Mouse (Mus musculus) embryonic facial prominence, embryonic 12.5 days (tissue): ENCODE data around the gene Pcnx3. TPM values are rescaled to one million over a fixed set of nuclear protein-coding genes. Genes with fewer than 3 reads are reported as not detected.

Source experiments
- ATAC-seq: fragments of 200-750 bp; cut with Nextera tagmentation; 2 replicates; pipeline ENCODE4 v1.8.0; 2017; ENCODE audit not compliant: insufficient number of reproducible peaks, insufficient read depth, low FRiP score, low TSS enrichment
- H3K27ac ChIP-seq: fragments of 300-500 bp; sonication (generic); 2 replicates; pipeline ENCODE4 v1.5.1; 2016; ENCODE audit warnings: mild to moderate bottlenecking
- H3K27me3 ChIP-seq: fragments of 300-500 bp; sonication (generic); 2 replicates; pipeline ENCODE4 v1.6.1; 2016; ENCODE audit warnings: mild to moderate bottlenecking, moderate library complexity
- H3K36me3 ChIP-seq: fragments of 300-500 bp; sonication (generic); 2 replicates; pipeline ENCODE4 v1.6.1; 2016; ENCODE audit warnings: mild to moderate bottlenecking
- H3K4me1 ChIP-seq: fragments of 300-500 bp; sonication (generic); 2 replicates; pipeline ENCODE4 v1.6.1; 2016
- H3K4me2 ChIP-seq: fragments of 300-500 bp; sonication (generic); replicated peaks from 2 replicates; pipeline ENCODE4 v1.6.1; 2016; ENCODE audit warnings: mild to moderate bottlenecking, moderate library complexity
- H3K4me3 ChIP-seq: fragments of 300-500 bp; sonication (generic); 2 replicates; pipeline ENCODE4 v1.5.1; 2016; ENCODE audit warnings: mild to moderate bottlenecking
- H3K9ac ChIP-seq: fragments of 300-500 bp; sonication (generic); 2 replicates; pipeline ENCODE4 v1.6.1; 2016; ENCODE audit warnings: mild to moderate bottlenecking, moderate library complexity
- H3K9me3 ChIP-seq: fragments of 300-500 bp; sonication (generic); 2 replicates; pipeline ENCODE4 v1.6.1; 2016; ENCODE audit warnings: mild to moderate bottlenecking, moderate library complexity
- WGBS: fragments of 180-500 bp; shearing (Covaris S2); methylation state at CpG from one replicate; pipeline ENCODE4 v1.1.7; 2016; 5-methylcytosine and 5-hydroxymethylcytosine counted together
- polyA plus RNA-seq: library from polyadenylated mRNA; unstranded; fragments of >200 nt; fragmentation: Nextera tagmentation; extraction: Ambion mirVana; gene quantifications from 2 replicates; pipeline ENCODE4 v1.2.1, GENCODE M21; 2016

The Pcnx3 gene
- polyA plus RNA-seq, 1 experiment from 2014 or later = 33.1 TPM

DNA sequence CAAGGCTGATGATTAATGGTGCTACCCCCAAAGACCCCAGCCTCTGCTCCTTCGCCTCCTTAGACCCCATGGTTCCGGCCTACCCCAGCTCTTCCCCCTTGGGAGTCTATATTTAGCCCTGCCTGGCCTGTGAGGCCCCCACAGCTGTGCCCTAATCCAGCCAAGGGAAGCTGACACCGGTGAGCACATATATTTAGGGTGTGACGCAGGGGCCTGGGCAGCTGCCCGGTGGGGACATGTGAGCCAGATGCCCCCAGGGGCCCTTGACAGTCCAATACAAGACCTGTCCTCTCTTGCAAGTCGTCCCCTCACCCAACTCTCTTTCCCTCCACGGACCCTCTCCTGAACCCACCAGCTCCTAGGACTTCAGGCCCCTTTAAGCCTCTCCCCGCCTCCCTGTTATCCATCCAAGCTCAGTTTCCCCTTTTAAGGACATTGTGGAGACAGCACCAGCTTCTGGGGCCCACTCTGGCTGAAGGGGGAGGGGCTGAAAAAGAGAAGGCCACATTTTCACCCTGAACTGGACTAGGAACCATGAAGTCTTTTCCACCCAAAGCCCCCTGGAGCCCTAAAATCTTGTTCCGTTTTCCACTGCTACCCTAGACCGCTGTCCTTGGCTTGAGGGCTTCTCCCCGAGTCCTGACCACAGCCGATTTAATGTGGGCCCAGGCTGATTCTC is 36.5 kb upstream of the Pcnx3 start:
- Histone ChIP-seq H3K9me3 (no peaks in the 10 kb centered on the region), H3K9ac (0 out of 2 replicates have a peak overlapping the region, but pooled peaks have one; percentile 57), H3K4me1 (peaks cover 42% of the 10 kb centered on the region), H3K36me3 (peaks cover 43% of the 10 kb centered on the region), H3K4me2 (peak overlapping the region; percentile 97), H3K4me3 (peak overlapping the region; percentile 37), H3K27ac (peak overlapping the region; percentile 59; the same call in 1 of the 2 replicates), H3K27me3 (no peaks in the 10 kb centered on the region)
- 66% methylated on average over 12 of the region's 12 CpGs for WGBS
- ATAC-seq = no peak

GRCm38 (mm10) chr19:5724549-5724941 is 35.8 kb upstream of the Pcnx3 start:
- H3K4me1 ChIP-seq = peaks cover 37% of the 10 kb centered on the region
- no peaks in the 10 kb centered on the region for H3K27me3 ChIP-seq
- peaks cover 49% of the 10 kb centered on the region for H3K36me3 ChIP-seq
- H3K9ac ChIP-seq = no peak overlapping the region
- WGBS = 68% methylated on average over 7 of the region's 7 CpGs
- no peaks in the 10 kb centered on the region for H3K9me3 ChIP-seq
- peak overlapping the region; percentile 97; the same call in 1 of the 2 replicates for H3K4me2 ChIP-seq
- H3K4me3 ChIP-seq = peak overlapping the region; percentile 37; the same call in 1 of the 2 replicates
- H3K27ac ChIP-seq = 0 out of 2 replicates have a peak overlapping the region, but pooled peaks have one; percentile 5
- no peak for ATAC-seq

DNA sequence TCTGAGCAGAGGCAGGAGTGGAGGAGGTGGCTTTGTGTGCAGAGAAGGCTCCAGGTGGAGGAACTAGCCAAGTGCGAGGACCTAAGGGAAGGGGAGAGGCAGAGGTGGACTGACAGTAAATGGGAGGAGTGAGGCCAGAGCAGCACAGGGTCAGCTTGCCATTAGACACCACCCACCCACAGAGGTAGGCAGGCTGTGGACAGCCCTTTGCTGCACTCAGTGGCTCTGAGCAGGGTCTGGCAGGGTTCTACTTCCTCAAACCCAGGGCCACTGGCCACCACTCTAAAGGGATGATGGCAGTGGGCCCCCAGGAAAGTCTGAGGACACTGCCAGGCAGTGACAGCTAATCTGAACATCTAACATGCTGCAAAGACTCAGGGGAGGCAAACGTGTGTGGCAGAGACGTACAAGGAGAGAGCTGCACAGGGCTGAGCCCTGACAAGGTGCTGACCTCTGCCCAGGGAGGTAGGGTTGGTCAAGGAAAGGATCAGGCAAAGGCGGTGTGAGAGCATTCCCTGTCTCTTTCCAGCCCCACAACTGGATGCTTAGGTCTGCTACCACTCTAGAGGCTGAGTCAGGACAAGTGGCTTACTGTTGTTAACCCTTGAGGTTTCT is 35.3 kb upstream of the Pcnx3 start:
- H3K4me3 ChIP-seq = no peak overlapping the region
- WGBS = 69% methylated on average over 4 of the region's 4 CpGs
- peaks cover 54% of the 10 kb centered on the region for H3K36me3 ChIP-seq
- peak overlapping the region; percentile 8 for H3K4me2 ChIP-seq
- H3K4me1 ChIP-seq = peaks cover 37% of the 10 kb centered on the region
- no peak overlapping the region for H3K27ac ChIP-seq
- no peaks in the 10 kb centered on the region for H3K27me3 ChIP-seq
- ATAC-seq = no peak
- no peak overlapping the region for H3K9ac ChIP-seq
- H3K9me3 ChIP-seq = no peaks in the 10 kb centered on the region

DNA sequence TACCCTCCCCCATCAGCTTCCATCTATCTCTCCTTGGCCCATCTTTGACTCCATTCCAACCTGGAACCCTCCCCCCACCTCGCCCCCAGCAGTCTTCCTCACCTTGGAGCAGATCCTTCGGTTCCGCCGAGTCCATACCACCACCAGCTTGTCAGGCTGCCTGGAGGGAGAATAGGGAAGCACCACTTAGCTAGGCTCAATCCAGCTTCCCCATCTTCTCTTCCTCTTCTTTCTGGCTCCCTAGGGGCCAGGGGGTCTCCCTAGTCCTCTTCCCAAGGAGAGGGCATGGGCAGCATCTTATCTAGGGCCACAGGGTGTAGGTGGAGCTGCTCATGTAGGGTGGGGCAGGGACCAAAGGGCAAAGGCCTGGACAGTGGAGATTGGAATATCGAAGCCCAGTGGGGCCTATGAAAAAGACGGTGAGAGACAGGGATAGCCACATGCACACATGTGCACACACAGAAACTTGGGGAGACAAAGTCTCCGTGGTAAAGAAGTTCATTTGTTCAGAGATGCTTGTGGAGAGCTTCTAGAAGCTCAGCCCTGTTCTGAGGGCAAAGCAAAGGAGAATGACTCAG is 34.2 kb upstream of the Pcnx3 start:
- no peaks in the 10 kb centered on the region for H3K9me3 ChIP-seq
- no peak overlapping the region for H3K4me2 ChIP-seq
- no peak overlapping the region for H3K27ac ChIP-seq
- H3K4me1 ChIP-seq = peaks cover 28% of the 10 kb centered on the region
- no peak overlapping the region for H3K4me3 ChIP-seq
- peaks cover 63% of the 10 kb centered on the region for H3K36me3 ChIP-seq
- no peaks in the 10 kb centered on the region for H3K27me3 ChIP-seq
- 85% methylated on average over 7 of the region's 7 CpGs for WGBS
- no peak overlapping the region for H3K9ac ChIP-seq
- no peak for ATAC-seq

GRCm38 (mm10) chr19:5721233-5721632 is 32.5 kb upstream of the Pcnx3 start:
- ATAC-seq = no peak
- Histone ChIP-seq H3K4me1 (peaks cover 19% of the 10 kb centered on the region), H3K9ac (no peak overlapping the region), H3K4me3 (no peak overlapping the region), H3K9me3 (no peaks in the 10 kb centered on the region), H3K27ac (no peak overlapping the region), H3K27me3 (no peaks in the 10 kb centered on the region), H3K36me3 (peaks cover 63% of the 10 kb centered on the region), H3K4me2 (no peak overlapping the region)
- WGBS = 84% methylated on average over 6 of the region's 6 CpGs

DNA sequence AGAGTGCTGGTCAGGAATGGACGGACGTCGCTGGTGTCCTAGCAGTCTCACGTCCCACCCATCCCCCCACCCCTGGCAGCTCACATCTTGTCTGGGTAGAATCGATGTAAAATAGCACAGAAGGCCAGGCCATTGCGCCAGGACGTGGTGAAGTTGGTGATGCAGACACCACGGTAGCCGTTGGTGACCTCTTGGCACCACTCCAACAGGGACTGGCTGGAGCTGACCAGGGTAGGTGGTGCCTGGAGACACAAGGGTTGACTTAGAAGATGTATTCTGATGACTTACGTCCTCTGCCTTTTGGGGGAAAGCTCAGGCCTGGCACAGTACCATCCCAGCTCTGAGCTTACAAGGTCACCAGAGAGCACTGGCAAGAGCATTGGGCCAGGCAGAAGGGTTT is 28.2 kb upstream of the Pcnx3 start:
- Histone ChIP-seq H3K9ac (no peak overlapping the region), H3K36me3 (peaks cover 55% of the 10 kb centered on the region)
- ATAC-seq = no peak

GRCm38 (mm10) chr19:5715793-5716688 is 27.3 kb upstream of the Pcnx3 start:
- H3K9ac ChIP-seq = no peak overlapping the region
- H3K9me3 ChIP-seq = no peaks in the 10 kb centered on the region
- H3K4me1 ChIP-seq = peaks cover 19% of the 10 kb centered on the region
- H3K36me3 ChIP-seq = peaks cover 46% of the 10 kb centered on the region
- ATAC-seq = no peak
- H3K27me3 ChIP-seq = no peaks in the 10 kb centered on the region
- H3K4me3 ChIP-seq = no peak overlapping the region
- 23% methylated on average over 43 of the region's 43 CpGs for WGBS
- H3K27ac ChIP-seq = no peak overlapping the region
- H3K4me2 ChIP-seq = peak overlapping the region; percentile 36

More for the DNA sequence above, 28.2 kb upstream of the Pcnx3 start:
- Histone ChIP-seq H3K4me2 (no peak overlapping the region), H3K4me3 (no peak overlapping the region), H3K9me3 (no peaks in the 10 kb centered on the region), H3K27ac (no peak overlapping the region), H3K27me3 (no peaks in the 10 kb centered on the region), H3K4me1 (peaks cover 19% of the 10 kb centered on the region)
- WGBS = 66% methylated on average over 10 of the region's 10 CpGs

DNA sequence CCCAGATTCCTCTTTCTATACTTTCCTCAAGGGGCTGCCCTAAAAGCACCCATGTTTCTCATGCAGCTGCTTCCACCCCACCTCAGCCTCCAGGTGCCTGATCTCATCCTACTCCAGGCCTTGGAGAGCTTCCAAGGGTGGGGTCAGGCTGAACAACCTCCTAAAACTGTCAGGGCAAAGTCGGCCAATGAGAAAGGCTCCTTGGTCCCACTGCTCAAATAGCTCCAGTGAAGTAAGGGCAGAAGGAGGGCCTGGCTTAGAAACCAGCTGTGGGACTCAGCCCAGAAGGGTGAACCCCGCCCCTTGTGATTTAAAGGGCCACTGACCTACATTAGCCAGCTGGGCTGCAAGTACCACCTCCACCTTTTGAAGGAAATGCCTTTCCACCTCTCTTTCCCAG is 25.0 kb upstream of the Pcnx3 start:
- Histone ChIP-seq H3K36me3 (peaks cover 44% of the 10 kb centered on the region), H3K27ac (peak overlapping the region; percentile 51), H3K4me2 (no peak overlapping the region), H3K4me3 (no peak overlapping the region), H3K27me3 (no peaks in the 10 kb centered on the region), H3K4me1 (peaks cover 19% of the 10 kb centered on the region), H3K9me3 (no peaks in the 10 kb centered on the region), H3K9ac (peak overlapping the region; percentile 4; the same call in 1 of the 2 replicates)
- no peak for ATAC-seq
- WGBS = 11% methylated on average over 2 of the region's 2 CpGs

- Histone ChIP-seq H3K4me2 (no peak overlapping the region), H3K27me3 (no peaks in the 10 kb centered on the region), H3K9ac (no peak overlapping the region), H3K36me3 (peaks cover 44% of the 10 kb centered on the region), H3K9me3 (no peaks in the 10 kb centered on the region), H3K4me3 (no peak overlapping the region), H3K4me1 (peaks cover 19% of the 10 kb centered on the region), H3K27ac (peak overlapping the region; percentile 51)
- no peak for ATAC-seq
- 61% methylated on average over 5 of the region's 5 CpGs for WGBS
Observed at GRCm38 (mm10) chr19:5713255-5713654, 24.5 kb upstream of the Pcnx3 start.

DNA sequence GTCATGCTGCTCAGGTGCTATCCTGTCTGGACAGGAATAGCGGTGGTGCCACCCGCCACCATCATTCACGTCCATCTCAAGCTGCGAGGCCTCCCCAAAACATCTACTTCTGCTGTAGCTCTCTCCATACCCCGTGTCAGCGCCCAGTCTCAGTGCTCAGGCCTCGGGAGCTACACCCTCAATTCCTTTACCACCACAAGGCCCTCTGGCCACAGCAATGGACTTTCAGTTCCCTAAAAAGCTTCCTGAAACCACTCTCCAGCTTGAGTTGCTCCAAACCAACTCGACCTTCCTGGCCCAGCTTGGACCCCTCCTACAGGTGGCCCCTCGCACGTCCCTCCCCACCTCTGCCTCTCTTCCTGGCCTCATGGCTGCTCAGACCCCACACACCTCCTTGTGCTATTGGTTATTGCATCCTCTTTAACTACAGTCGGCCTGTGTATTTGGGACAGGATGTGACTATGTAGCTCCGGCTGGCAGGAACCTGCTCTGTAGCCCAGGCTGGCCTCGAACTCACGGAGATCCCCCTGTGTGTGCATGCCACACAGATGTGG is 23.3 kb upstream of the Pcnx3 start:
- no peaks in the 10 kb centered on the region for H3K27me3 ChIP-seq
- no peak overlapping the region for H3K9ac ChIP-seq
- H3K27ac ChIP-seq = no peak overlapping the region
- H3K4me3 ChIP-seq = no peak overlapping the region
- no peak overlapping the region for H3K4me2 ChIP-seq
- 88% methylated on average over 14 of the region's 14 CpGs for WGBS
- peaks cover 19% of the 10 kb centered on the region for H3K4me1 ChIP-seq
- no peaks in the 10 kb centered on the region for H3K9me3 ChIP-seq
- no peak for ATAC-seq
- H3K36me3 ChIP-seq = peaks cover 52% of the 10 kb centered on the region

DNA sequence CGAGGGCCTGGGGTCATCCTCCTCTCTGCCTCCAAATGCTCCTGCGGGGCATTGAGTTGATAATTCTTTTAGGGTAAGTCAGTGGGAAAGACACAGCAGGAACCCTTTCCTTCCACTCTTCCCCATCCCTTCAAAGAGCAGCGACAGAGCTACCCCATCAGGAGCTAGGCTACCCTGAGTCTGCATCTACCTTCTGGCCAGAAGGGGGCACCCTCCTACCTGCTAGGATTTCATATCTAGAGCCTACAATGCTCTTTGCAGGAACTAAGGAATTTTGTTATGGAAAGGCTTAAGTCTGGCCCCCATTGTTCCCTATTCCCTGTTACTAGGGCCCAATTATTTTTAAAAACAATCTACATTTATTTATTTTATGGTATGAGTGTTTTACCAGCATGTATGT is 22.5 kb upstream of the Pcnx3 start:
- H3K9me3 ChIP-seq = no peaks in the 10 kb centered on the region
- ATAC-seq = no peak
- H3K4me2 ChIP-seq = no peak overlapping the region
- no peak overlapping the region for H3K4me3 ChIP-seq
- H3K36me3 ChIP-seq = peaks cover 57% of the 10 kb centered on the region
- H3K9ac ChIP-seq = no peak overlapping the region
- 20% methylated on average over 3 of the region's 3 CpGs for WGBS
- peaks cover 14% of the 10 kb centered on the region for H3K4me1 ChIP-seq
- H3K27me3 ChIP-seq = no peaks in the 10 kb centered on the region
- no peak overlapping the region for H3K27ac ChIP-seq
